Mouse (Mus musculus): Measurements from ENCODE around the gene Rfx4.

Rfx4 gene

DNA sequence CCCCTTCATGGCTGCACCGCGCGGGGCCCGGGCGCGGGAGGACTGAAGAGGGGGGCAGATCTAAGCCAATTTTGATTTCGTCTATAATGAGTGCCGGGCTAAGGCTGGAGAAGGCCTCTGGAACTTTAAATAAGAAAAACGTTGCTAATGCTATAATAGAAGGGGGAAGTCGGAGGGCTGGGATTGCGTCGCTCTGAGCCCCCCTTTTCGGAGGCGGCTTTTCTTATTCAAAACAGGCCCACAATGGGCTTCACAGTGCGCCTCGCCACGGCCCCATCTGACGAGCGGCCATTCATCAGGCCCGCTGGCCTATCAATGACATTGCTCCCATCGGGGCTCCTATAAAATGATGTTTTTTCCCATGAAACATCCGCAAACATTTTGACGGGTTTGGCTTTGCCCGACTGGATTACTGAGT is at the start of gene Rfx4:
TSS of gene Rfx4 (plus strand) at position 277 of the 418 bp plus-strand sequence.
- in situ Hi-C loops (cut with MboI; ENCODE audit: unreplicated experiment in 2 of 2): no loop called here

DNA sequence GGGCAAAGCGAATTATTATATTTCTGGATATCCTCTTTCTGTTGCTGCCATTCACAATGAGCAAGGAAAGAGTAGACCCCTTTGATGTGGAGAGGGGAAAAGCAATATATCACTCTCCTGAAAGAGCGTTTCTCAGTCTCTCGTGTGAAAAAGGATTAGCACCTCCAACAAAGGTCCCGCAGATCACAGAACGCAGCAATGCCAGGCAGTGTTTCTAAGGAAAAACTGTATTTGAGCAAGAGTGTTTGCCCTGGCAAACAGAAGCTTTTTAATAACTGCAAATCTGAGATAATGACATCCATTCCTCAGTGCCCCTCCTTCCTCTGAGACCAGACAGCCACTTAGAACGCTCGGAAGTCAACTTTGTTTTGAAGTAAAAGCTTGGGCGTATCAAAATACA is 49.3 kb upstream of the Rfx4 start:
- in situ Hi-C loops (cut with MboI; ENCODE audit: unreplicated experiment in 2 of 2): no loop called here

DNA sequence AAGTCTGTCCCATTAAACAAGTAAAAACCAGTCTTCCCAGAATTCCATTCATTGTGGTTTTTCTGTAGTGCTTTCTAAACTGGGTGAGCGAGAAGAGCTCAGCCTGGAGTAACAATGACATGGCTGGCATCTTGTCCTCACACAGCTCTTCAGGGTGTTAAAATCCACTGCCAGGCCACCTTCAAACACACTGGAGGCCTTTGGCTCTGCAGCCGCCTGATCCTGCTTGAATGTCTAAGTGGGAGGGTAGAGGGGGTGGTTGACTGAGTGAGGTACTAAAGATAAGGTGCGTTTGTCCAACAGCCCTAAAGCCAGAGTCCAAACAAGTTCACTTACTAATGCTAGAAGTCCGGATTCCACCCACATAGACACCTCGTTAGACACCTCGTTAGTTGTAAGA is 48.6 kb upstream of the Rfx4 start:
- in situ Hi-C loops (cut with MboI; ENCODE audit: unreplicated experiment in 2 of 2): no loop called here

DNA sequence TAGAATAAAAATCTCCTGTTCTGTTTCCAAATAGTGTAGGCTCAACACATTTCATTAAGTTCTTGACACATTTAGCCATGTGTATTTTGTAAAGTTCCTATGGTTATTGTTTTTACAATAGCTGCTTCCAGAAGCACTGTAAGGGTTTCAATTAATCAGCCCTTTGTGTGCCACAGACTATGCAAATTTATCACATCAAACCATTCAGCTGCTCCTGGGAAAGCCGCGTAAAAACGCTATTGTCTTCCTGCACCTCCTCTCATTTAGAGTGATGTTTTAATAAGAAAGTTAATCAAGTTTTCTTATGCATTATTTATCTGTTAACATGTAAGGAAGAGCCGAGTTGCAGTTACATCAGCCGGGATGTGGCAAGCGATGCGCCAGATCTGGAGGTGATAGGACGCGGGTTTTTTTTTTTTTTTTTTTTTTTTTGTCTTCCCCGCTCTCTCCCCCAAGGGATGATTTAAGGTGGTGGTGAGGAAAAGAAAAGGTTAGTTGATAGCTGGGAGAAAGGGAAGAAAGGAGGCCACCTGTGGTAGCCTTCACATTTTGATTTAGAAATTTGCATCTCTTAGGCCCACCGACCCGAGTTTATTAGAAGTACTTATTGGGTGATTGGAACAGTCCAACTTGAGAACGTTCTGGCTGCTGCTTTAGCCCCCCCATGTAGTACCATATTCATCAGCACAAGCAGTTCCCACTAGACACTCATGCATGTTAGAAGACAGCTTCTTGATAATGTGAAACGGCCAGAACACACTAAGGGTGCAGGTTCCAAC is 47.9 kb upstream of the Rfx4 start:
- in situ Hi-C loops (cut with MboI; ENCODE audit: unreplicated experiment in 2 of 2): no loop called here

DNA sequence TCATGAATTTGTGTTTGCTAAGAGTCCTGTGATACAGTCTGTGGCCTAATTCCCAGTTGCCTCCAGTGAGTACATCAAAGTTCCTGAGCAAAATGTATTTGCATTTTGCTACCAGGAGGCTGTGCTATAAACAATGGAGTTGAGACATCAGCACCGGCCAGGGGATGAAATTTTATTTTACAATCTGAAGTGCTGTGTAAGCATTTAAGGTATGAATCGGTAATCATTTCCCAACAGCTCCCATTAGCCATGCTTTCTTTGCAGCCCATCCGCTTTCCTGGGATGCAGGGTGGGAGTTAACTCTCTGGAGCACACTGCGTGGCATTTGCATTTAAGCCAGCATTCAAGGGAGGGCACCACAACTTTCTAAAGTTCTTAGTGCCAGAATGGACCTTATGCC is 45.7 kb upstream of the Rfx4 start:
- in situ Hi-C loops (cut with MboI; ENCODE audit: unreplicated experiment in 2 of 2): no loop called here

DNA sequence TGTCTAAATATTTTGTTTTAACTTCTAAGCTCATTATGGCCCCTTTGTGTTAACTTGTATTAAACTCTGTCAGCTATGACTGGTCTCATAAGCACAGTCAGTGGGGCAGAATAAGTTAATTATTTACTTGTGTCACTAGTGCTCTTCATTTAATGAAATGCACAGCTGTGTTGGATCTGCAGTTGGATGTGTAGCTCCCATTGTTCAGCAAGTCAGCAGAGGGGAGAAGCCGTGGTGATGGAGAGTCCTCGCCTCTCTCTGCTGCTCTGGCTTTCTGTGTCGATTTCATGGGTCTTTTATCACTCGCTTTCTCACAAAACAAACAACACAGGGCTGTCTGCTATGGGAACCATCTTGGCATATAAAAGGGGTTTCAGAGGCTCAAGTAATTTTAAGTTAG is 45.0 kb upstream of the Rfx4 start:
- in situ Hi-C loops (cut with MboI; ENCODE audit: unreplicated experiment in 2 of 2): no loop called here

DNA sequence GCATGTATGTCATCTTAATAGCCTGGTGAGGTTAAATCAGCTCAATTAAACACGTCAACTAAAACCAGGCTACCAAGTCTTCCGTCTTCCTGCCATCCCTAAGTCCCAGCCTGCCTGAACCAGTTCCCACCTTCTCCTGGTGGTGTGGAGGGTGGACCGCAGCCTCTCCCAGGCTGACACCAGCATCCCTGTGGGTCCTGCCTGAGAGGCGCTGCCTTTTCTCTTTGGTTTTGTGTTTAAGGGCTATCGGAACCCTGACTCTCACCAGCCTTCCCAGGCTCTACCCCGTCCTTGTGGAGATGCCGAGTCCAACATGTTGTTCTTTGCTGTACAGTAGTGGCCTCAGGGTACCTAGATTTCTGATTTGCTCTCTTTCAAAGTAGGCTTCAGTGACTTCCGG is 44.4 kb upstream of the Rfx4 start:
- in situ Hi-C loops (cut with MboI; ENCODE audit: unreplicated experiment in 2 of 2): no loop called here

DNA sequence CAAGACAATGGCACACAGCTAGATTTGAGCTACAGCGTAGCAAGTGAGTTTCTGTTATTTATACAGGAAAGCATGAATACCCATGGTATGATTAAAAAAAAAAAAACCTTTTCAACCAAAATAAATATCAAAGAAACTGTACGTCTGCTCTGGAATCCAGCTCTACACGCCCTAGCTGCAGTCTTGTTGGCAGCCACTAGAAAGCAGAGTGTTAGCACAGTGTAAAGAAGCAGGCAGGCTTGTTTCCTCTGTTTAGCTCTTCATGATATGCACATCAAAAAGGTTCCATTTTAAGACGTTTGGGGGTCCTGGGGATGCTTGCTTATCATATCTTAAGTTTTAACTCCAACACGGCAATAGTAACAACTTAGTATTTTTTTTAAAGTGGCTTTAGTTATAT is 43.9 kb upstream of the Rfx4 start:
- in situ Hi-C loops (cut with MboI; ENCODE audit: unreplicated experiment in 2 of 2): no loop called here

DNA sequence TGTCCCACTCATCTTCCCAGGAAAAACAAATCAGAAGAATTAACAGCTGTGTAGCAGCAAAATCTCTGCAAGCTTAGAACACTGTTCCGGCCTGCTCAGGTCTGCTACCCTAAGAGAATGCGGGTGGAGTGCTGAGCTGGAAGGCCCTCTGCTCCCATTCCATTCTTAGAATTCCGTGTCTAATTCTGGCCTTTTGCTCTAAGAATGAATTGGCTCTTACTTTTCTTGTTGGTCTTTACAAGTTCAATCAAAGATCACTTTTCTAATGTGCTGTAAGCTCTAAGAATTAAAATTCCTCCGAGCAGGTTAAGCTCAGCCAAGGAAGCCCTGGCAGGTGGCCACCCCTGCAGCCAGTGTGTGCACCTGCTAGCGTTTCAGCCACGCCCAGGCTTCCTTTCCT is 43.3 kb upstream of the Rfx4 start:
- in situ Hi-C loops (cut with MboI; ENCODE audit: unreplicated experiment in 2 of 2): no loop called here

DNA sequence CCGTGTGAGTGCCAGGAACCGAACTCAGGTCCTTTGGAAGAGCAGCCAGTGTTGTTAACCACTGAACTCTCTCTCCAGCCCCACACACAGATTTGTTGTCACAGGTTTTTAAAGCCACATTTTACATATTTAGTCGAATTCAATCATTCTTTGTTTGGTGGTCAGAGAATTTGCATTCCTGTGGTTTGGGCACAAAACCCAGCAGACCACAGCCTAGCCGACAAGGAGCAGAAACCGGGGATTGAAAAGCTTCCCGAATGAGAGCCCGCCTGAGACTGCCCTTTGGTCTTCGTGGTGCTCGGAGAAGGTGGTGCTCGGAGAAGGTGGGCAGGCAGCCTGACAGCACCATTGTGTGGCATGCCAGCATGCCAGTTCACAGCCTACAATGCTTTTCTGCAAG is 42.8 kb upstream of the Rfx4 start:
- in situ Hi-C loops (cut with MboI; ENCODE audit: unreplicated experiment in 2 of 2): no loop called here

DNA sequence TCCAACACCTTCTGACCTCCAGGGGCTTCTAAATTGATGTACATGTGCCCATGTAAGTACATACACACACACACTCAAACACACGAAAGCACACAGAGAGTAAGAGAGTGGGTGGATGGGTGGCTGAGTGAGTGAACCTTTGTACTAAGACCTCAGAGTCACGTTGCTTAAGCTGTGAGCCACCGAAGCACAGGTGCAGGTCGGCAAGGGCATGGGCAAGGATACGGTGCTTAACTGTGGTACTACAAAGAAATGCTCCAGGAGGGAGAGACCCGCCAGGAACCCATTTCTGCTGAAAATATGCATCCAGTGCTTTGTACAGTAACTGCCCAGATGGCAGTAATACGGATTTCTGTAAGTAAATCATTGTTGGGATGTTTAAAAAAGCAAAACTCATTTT is 40.2 kb upstream of the Rfx4 start:
- in situ Hi-C loops (cut with MboI; ENCODE audit: unreplicated experiment in 2 of 2): no loop called here

DNA sequence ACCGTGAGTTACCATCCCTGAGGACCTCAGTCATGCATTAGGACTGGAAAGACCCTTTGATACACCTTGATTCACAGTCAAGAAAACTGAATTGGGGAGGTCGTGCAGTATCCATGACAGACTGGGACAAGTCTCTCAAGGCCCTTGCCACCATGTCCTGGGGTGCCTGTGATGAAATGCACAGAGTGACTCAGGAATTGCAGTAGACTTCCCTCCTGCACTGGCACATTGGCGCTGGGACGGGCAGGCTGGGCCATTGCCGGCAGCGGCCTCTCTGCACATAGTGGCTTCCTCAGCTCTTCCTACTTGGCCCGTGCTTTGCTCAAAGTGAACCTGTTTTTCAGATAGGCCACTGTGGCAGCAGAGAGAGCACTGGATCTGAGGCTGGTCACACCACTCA is 39.3 kb upstream of the Rfx4 start:
- in situ Hi-C loops (cut with MboI; ENCODE audit: unreplicated experiment in 2 of 2): no loop called here

DNA sequence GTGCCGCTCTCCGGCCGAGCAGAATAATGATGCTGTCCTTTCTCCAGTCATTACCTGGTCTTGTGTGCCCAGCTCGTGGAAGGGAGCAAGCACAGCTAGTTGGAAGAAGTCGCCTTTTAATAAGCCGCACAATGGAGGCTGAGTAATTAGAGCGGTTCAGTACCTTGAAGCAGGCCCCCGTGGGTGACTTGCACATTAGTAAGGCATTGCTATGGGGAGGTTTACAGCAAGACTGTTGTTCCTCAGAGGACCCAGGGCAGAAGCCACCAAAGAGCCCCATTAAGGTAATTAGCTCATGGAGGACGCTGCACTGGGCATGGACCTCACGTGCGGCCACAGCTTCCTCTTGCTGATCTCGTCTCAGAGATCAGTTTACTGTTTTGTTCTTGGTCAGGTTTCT is 33.2 kb upstream of the Rfx4 start:
- in situ Hi-C loops (cut with MboI; ENCODE audit: unreplicated experiment in 2 of 2): loop anchor here (5.0 to 10.0 kb wide), 2 partner anchors 50 to 322 kb away; no protein-coding TSS in a partner anchor

DNA sequence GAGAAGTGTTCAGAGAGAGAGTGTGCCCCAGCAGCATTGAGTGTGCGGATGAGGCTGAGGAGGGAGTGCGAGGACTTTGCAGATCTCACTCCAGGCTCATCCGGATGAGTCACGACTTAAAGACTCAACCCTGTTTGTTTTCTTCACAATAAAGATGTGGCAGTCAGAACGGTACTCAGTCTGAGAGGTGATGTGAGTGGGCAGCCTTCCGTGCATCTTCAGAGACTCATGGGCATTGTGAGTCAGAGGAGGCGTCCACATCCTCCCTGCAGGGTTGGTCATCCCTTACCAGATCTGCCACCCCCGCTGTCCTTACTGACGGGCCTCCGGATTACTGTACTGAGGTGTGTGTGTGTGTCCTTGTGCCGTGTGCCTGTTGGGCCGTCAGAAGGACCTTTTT is 28.9 kb upstream of the Rfx4 start:
- in situ Hi-C loops (cut with MboI; ENCODE audit: unreplicated experiment in 2 of 2): loop anchor here in 1 of 2 experiments (10.0 kb wide), 1 partner anchor 318 kb away; no protein-coding TSS in a partner anchor

DNA sequence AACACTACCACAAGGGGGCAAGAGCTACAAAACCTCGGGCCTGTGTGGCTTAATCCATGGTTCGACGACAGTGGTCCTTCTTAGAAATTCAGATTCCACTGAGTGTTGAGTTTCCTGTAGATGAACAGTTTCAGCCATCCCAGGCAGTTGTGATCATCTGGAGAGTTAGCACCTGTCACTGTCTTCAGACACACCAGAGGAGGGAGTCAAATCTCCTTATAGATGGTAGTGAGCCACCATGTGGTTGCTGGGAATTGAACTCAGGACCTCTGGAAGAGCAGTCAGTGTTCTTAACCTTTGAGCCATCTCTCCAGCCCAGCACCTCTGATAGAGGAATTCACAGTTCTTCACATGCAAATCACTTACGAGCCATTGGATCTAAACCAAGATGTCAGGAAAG is 28.1 kb upstream of the Rfx4 start:
- in situ Hi-C loops (cut with MboI; ENCODE audit: unreplicated experiment in 2 of 2): loop anchor here in 1 of 2 experiments (10.0 kb wide), 1 partner anchor 317 kb away; no protein-coding TSS in a partner anchor

DNA sequence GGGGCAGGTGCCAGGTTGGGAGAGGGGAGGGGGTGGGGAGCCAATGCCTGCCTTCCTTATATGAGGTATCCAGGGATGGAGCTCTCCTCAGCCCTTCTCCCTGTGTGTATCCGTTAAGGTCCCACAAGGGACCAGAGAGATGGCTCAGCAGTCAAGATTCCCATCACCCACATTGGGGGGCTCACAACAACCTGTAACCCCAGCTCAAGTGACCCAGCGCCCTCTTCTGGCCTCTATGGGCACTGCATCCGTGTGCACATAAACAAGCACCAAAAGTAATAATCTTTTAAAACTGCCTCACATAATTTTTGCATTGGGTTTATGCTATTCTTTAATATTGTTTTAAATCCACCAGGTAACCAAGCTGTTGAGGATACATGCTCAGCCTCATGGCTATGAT is 25.8 kb upstream of the Rfx4 start:
- in situ Hi-C loops (cut with MboI; ENCODE audit: unreplicated experiment in 2 of 2): no loop called here

DNA sequence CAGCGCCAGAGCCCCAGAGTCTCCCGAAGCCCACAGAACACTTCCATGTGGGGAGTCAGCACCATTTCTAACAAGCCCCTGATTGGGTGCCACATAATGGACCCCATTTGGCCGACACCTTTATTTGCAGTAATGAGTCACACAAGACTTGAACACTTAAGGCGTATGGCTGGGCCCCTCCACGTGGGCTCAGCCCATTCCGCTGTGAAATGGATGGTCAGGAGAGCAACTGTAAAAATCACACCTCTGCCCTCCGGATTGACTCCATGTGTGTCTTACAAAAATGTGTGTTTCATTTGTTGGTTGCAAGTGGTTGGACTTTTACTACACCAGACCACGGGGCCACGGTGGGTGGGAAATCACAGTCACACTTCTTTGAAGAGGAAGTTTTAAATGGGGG is 24.9 kb upstream of the Rfx4 start:
- in situ Hi-C loops (cut with MboI; ENCODE audit: unreplicated experiment in 2 of 2): no loop called here

DNA sequence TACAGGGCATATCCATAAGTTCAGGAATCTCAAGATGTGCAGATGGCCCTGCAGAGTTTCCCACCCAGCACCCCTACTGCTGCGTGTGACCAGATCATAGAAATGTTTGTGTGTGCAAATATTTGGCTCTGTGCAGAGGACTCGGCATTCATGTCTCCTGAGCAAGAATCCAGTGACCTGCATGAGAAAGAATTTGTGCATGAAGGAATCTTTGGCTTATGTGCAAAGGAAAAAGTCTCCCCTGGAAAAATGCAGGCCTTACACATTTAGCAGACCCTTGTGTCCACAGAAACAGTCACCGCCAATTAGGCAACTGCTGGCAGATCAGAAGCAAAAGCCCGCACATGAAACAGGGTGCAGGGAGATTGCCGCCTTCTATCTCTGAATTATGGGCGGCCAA is 22.4 kb upstream of the Rfx4 start:
- in situ Hi-C loops (cut with MboI; ENCODE audit: unreplicated experiment in 2 of 2): no loop called here

DNA sequence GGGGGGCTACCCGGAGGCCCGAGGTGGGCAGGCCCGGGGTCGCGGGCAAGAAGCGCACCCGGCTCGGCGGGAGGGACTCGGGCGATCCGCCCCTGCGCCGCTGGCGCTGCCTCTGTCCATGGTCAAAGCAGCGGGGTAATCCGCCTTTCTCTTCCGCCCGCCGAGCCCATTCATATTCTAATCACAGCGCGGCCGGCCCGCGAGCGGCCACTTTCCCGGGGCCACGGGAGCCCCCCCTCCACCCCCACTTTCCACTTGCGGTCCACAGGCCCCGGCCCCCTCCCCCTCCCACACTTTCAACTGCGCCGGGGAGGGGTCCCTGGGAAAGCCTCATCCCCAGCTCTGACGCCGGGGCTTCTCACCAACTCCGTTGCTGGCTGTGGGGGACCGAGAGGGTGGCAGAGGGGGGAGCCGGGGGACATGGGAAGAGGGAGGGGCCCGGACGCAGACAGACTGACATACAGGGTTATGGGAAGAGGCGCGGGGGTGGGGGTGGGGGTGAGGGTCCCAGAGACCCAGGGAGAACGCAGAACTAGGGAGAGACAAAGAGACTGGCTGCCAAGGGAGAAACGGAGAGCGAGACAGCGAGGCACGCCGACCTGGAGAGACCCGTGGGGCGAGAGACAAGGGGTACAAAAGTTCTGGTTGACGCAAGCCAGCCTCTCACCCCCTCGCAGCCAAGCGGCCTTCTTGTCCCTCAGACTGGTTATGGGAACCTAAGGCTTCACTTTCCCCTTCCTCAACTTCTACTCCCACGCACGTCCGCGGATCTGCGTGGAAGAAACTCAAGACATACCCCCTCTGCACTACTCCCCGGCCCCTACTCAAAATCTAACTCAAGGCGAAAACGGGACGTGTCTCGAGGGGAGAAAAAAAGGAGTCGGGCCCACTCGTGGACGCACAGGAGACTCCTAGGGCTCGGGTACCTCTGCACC is 744 bp upstream of the Rfx4 start:
- in situ Hi-C loops (cut with MboI; ENCODE audit: unreplicated experiment in 2 of 2): no loop called here

DNA sequence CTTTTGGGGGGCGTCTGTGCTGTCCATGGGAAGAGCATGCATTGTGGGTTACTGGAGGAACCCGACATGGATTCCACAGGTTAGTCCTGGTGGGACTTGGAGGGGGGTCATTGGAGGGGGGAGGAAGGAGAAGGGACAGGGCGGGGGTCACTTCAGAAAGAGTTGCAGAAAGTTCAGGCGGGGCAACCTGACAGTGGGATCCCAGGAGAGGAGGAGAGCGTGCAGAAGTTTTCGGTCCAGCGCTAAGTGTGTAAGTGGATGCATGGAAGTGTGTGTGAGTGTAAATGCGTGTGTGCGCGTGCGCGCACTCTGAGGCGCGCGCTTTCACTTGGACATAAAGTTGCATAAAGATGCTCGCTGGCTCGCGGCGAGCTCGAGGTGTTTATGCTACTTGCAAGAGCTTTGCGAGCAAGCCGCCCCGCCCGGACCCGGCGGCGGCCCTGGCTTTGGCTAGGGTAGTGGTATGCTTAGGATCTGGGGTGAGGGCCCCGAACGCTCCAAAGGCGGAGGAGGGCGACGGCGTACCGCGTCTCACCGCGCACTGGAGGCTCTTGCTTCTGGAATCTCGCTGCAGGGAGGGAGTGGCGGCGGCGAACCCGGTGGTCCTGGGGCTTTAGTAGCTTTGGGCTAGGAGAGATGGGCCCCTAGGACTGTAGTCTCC is 703 bp downstream of the Rfx4 start:
- in situ Hi-C loops (cut with MboI; ENCODE audit: unreplicated experiment in 2 of 2): no loop called here

Measured in v-Abl transformed pro-B cells (cell line).